Mouse (Mus musculus) kidney, postnatal 0 days (tissue): ENCODE results near the gene Rsad1. TPM values are rescaled to one million over a fixed set of nuclear protein-coding genes. Genes with fewer than 3 reads are reported as not detected.

Experiments
- ATAC-seq: fragments of 200-750 bp; cut with Nextera tagmentation; replicated peaks from 2 replicates; pipeline ENCODE4 v1.8.0; 2017; ENCODE audit warnings: low read depth, moderate number of reproducible peaks, moderate TSS enrichment, moderate library complexity; ENCODE audit not compliant: low FRiP score
- DNase-seq: peaks from one replicate; pipeline ENCODE4 v3.0.0-alpha.2; 2016; ENCODE audit warnings: low spot score
- H3K27ac ChIP-seq: fragments of 300-500 bp; sonication (generic); 2 replicates; pipeline ENCODE4 v1.5.1; 2014; ENCODE audit warnings: mild to moderate bottlenecking
- H3K27me3 ChIP-seq: fragments of 300-500 bp; sonication (generic); 2 replicates; pipeline ENCODE4 v1.6.1; 2014; ENCODE audit warnings: low read length, mixed read lengths; ENCODE audit not compliant: insufficient read depth
- H3K36me3 ChIP-seq: fragments of 300-500 bp; sonication (generic); 2 replicates; pipeline ENCODE4 v1.6.1; 2014; ENCODE audit warnings: low read length, mixed read lengths; ENCODE audit not compliant: insufficient read depth
- H3K4me1 ChIP-seq: fragments of 300-500 bp; sonication (generic); replicated peaks from 2 replicates; pipeline ENCODE4 v1.6.1; 2014; ENCODE audit warnings: antibody characterized with exemption, low read length, mixed read lengths; ENCODE audit not compliant: insufficient read depth
- H3K4me2 ChIP-seq: fragments of 300-500 bp; sonication (generic); 2 replicates; pipeline ENCODE4 v1.6.1; 2014; ENCODE audit warnings: mild to moderate bottlenecking, low read length, moderate library complexity, mixed read lengths
- H3K4me3 ChIP-seq: fragments of 300-500 bp; sonication (generic); replicated peaks from 2 replicates; pipeline ENCODE4 v1.5.1; 2014; ENCODE audit warnings: low read depth, low read length
- H3K9ac ChIP-seq: fragments of 300-500 bp; sonication (generic); 2 replicates; pipeline ENCODE4 v1.6.1; 2014; ENCODE audit warnings: low read depth, low read length
- H3K9me3 ChIP-seq: fragments of 300-500 bp; sonication (generic); replicated peaks from 2 replicates; pipeline ENCODE4 v1.6.1; 2016; ENCODE audit warnings: low read length, inconsistent platforms, mixed read lengths
- CTCF ChIP-seq: IDR thresholded peaks from 2 replicates; pipeline ENCODE4 v1.5.1; 2016; ENCODE audit warnings: antibody characterized with exemption, low read depth, mild to moderate bottlenecking, moderate library complexity
- WGBS: fragments of 180-500 bp; shearing (Covaris S2); extraction: QIAGEN DNeasy Blood & Tissue Kit; methylation state at CpG from one replicate; pipeline ENCODE4 v1.1.7; 2014; 5-methylcytosine and 5-hydroxymethylcytosine counted together
- polyA plus RNA-seq: library from polyadenylated mRNA; unstranded; fragments of >200 nt; fragmentation: Nextera tagmentation; extraction: Ambion mirVana; gene quantifications from 2 replicates; pipeline ENCODE4 v1.2.1, GENCODE M21; 2015

Gene Rsad1
- polyA plus RNA-seq, 1 experiment from 2014 or later: 4.0 TPM

GRCm38 (mm10) chr11:94580111-94580740 lies 31.2 kb upstream of the Rsad1 start:
- 0 out of 2 replicates have a peak, but pooled peaks cover 4% of the 10 kb centered on the region for H3K36me3 ChIP-seq
- no peaks in the 10 kb centered on the region for H3K9me3 ChIP-seq
- no peak overlapping the region for H3K4me3 ChIP-seq
- no peaks in the 10 kb centered on the region for H3K27me3 ChIP-seq
- DNase-seq: no peak
- WGBS: 85% methylated on average over 5 of the region's 5 CpGs
- no peaks in the 10 kb centered on the region for H3K4me1 ChIP-seq
- no peak for ATAC-seq
- no peak overlapping the region for H3K27ac ChIP-seq
- H3K9ac ChIP-seq: no peak overlapping the region
- no peak overlapping the region for H3K4me2 ChIP-seq
- TF ChIP-seq CTCF: no peak

GRCm38 (mm10) chr11:94576361-94576760 lies 27.3 kb upstream of the Rsad1 start:
- no peaks in the 10 kb centered on the region for H3K9me3 ChIP-seq
- no peak for DNase-seq
- 76% methylated on average over 9 of the region's 9 CpGs for WGBS

GRCm38 (mm10) chr11:94575036-94575435 lies 26.0 kb upstream of the Rsad1 start:
- H3K27ac ChIP-seq: no peak overlapping the region
- no peaks in the 10 kb centered on the region for H3K4me1 ChIP-seq
- no peaks in the 10 kb centered on the region for H3K27me3 ChIP-seq
- no peak overlapping the region for H3K4me2 ChIP-seq
- no peak for DNase-seq
- 0 out of 2 replicates have a peak, but pooled peaks cover 4% of the 10 kb centered on the region for H3K36me3 ChIP-seq
- WGBS: 77% methylated on average over 2 of the region's 2 CpGs
- no peaks in the 10 kb centered on the region for H3K9me3 ChIP-seq
- H3K4me3 ChIP-seq: no peak overlapping the region
- no peak overlapping the region for H3K9ac ChIP-seq
- ATAC-seq: no peak
- no peak for TF ChIP-seq CTCF

More at GRCm38 (mm10) chr11:94576361-94576760, 27.3 kb upstream of the Rsad1 start:
- no peak overlapping the region for H3K4me3 ChIP-seq
- no peak for TF ChIP-seq CTCF
- H3K4me1 ChIP-seq: no peaks in the 10 kb centered on the region
- no peak overlapping the region for H3K4me2 ChIP-seq
- H3K36me3 ChIP-seq: 0 out of 2 replicates have a peak, but pooled peaks cover 4% of the 10 kb centered on the region
- no peak overlapping the region for H3K9ac ChIP-seq
- H3K27me3 ChIP-seq: no peaks in the 10 kb centered on the region
- no peak for ATAC-seq
- no peak overlapping the region for H3K27ac ChIP-seq

DNA sequence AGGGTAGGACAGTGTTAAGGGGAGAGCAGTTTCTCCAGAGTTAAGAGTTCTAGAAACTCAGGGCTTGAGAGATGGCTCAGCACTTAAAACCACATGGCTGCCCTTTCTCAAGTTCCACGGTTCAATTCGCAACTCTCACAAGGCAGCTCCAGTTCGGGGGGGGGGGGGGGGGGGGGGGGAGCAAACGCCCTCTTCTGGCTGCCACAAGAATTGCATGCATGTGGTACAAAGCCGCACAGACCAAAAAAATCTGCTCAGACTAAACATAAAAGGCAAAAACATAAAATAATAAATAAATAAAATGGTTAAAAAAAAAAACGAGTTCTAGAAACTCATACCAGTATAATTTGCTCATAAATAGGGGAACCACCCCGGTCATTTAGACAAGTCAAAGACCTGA lies 25.5 kb upstream of the Rsad1 start:
- DNase-seq (no peak), ATAC-seq (no peak)
- no peaks in the 10 kb centered on the region for H3K9me3 ChIP-seq
- no peaks in the 10 kb centered on the region for H3K27me3 ChIP-seq
- H3K4me2 ChIP-seq: no peak overlapping the region
- TF ChIP-seq CTCF: peak; percentile 33; the same call in 1 of the 2 replicates
- 0 out of 2 replicates have a peak, but pooled peaks cover 4% of the 10 kb centered on the region for H3K36me3 ChIP-seq
- H3K4me1 ChIP-seq: no peaks in the 10 kb centered on the region
- H3K9ac ChIP-seq: no peak overlapping the region
- WGBS: 29% methylated on average over 6 of the region's 7 CpGs
- H3K4me3 ChIP-seq: no peak overlapping the region
- H3K27ac ChIP-seq: no peak overlapping the region

GRCm38 (mm10) chr11:94571850-94572249 lies 22.8 kb upstream of the Rsad1 start:
- TF ChIP-seq CTCF: no peak
- H3K27ac ChIP-seq: no peak overlapping the region
- H3K4me1 ChIP-seq: no peaks in the 10 kb centered on the region
- H3K4me2 ChIP-seq: no peak overlapping the region
- DNase-seq (no peak), ATAC-seq (no peak)
- no peaks in the 10 kb centered on the region for H3K9me3 ChIP-seq
- 0 out of 2 replicates have a peak, but pooled peaks cover 4% of the 10 kb centered on the region for H3K36me3 ChIP-seq
- 83% methylated on average over 1 of the region's 1 CpGs for WGBS
- no peaks in the 10 kb centered on the region for H3K27me3 ChIP-seq
- H3K4me3 ChIP-seq: no peak overlapping the region
- no peak overlapping the region for H3K9ac ChIP-seq

DNA sequence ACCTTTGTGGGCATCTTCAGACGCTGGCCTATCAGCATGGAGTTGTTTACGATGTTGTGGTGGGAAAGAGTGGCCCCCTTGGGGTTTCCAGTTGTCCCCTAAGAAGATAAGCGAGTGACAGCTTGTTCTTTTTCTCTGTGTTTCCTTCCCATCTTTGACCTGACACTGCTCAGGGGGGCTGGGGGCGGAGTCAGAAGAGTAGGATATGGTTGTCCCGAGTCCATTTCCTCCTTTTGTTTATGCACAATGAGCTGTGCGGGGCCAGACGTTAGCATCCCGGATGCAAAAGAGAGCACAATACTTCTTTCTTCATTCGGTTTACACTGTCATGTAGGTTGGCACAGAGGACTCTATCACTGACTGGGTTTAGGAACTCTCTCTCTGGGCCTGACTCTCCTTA lies 21.6 kb upstream of the Rsad1 start:
- Histone ChIP-seq H3K27me3 (no peaks in the 10 kb centered on the region), H3K4me1 (no peaks in the 10 kb centered on the region), H3K27ac (peak overlapping the region; percentile 82), H3K4me2 (no peak overlapping the region), H3K9me3 (no peaks in the 10 kb centered on the region), H3K4me3 (no peak overlapping the region), H3K9ac (no peak overlapping the region), H3K36me3 (no peaks in the 10 kb centered on the region)
- no peak for TF ChIP-seq CTCF
- peak; percentile 56 for DNase-seq
- ATAC-seq: no peak
- 46% methylated on average over 9 of the region's 9 CpGs for WGBS
